Mouse (Mus musculus): ENCODE results near the gene Camta1.

Gene Camta1

GRCm38 (mm10) chr4:151901422-151901821, 39.7 kb upstream of the Camta1 start:
- Histone ChIP-seq H3K4me1 (replicated peaks; ENCODE audit: low read depth, low read length) (peaks cover 69% of the 10 kb centered on the region), H3K4me3 (replicated peaks; ENCODE audit: low read length) (no peak overlapping the region), H3K36me3 (ENCODE audit: insufficient read depth, low read length) (no peaks in the 10 kb centered on the region), H3K27me3 (ENCODE audit: insufficient read depth, low read length) (0 out of 2 replicates have a peak, but pooled peaks cover 2% of the 10 kb centered on the region), H3K9me3 (ENCODE audit: low read length) (0 out of 2 replicates have a peak, but pooled peaks cover 4% of the 10 kb centered on the region)
- TF ChIP-seq CTCF (conservative IDR thresholded peaks at IDR 0.05; ENCODE audit: low read length) (peak; percentile 82), NANOG (IDR thresholded peaks at IDR 0.05; ENCODE audit: borderline replicate concordance, low read length) (no peak)

DNA sequence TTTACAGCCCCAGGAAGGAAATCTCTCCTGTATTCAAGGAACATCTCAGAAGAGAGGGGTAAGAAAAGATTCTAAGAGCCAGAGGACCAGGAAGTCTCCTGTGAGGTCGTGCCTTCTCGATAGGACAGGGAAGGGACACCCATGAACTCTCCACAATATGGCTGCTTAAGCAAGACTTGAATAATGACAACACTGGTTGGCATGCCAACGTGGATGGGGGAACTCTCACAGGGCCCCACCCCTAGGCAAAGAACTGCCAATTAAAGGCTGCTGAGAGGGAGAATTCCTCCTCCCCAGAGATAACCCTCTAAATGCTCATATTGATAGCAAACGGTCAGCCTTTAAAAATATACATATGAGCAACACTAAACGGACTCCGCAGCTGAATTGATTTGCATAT, 39.1 kb upstream of the Camta1 start:
- H3K4me1 ChIP-seq (replicated peaks; ENCODE audit: low read depth, low read length), result peaks cover 68% of the 10 kb centered on the region
- H3K9me3 ChIP-seq (ENCODE audit: low read length), result 0 out of 2 replicates have a peak, but pooled peaks cover 4% of the 10 kb centered on the region
- TF ChIP-seq CTCF (conservative IDR thresholded peaks at IDR 0.05; ENCODE audit: low read length) (no peak), POU5F1 (IDR thresholded peaks at IDR 0.05; ENCODE audit: borderline replicate concordance, low read length) (no peak), NANOG (IDR thresholded peaks at IDR 0.05; ENCODE audit: borderline replicate concordance, low read length) (no peak)
- 0 out of 2 replicates have a peak, but pooled peaks cover 2% of the 10 kb centered on the region for H3K27me3 ChIP-seq (ENCODE audit: insufficient read depth, low read length)
- H3K36me3 ChIP-seq (ENCODE audit: insufficient read depth, low read length), result no peaks in the 10 kb centered on the region
- H3K4me3 ChIP-seq (replicated peaks; ENCODE audit: low read length), result no peak overlapping the region

- Histone ChIP-seq H3K4me3 (replicated peaks; ENCODE audit: low read length) (no peak overlapping the region), H3K36me3 (ENCODE audit: insufficient read depth, low read length) (no peaks in the 10 kb centered on the region), H3K4me1 (replicated peaks; ENCODE audit: low read depth, low read length) (peaks cover 60% of the 10 kb centered on the region), H3K9me3 (ENCODE audit: low read length) (0 out of 2 replicates have a peak, but pooled peaks cover 4% of the 10 kb centered on the region), H3K27me3 (ENCODE audit: insufficient read depth, low read length) (0 out of 2 replicates have a peak, but pooled peaks cover 2% of the 10 kb centered on the region)
- no peak for TF ChIP-seq NANOG (IDR thresholded peaks at IDR 0.05; ENCODE audit: borderline replicate concordance, low read length)
- TF ChIP-seq CTCF (conservative IDR thresholded peaks at IDR 0.05; ENCODE audit: low read length), result peak; percentile 63
Measured at GRCm38 (mm10) chr4:151899707-151900384, 38.2 kb upstream of the Camta1 start.

DNA sequence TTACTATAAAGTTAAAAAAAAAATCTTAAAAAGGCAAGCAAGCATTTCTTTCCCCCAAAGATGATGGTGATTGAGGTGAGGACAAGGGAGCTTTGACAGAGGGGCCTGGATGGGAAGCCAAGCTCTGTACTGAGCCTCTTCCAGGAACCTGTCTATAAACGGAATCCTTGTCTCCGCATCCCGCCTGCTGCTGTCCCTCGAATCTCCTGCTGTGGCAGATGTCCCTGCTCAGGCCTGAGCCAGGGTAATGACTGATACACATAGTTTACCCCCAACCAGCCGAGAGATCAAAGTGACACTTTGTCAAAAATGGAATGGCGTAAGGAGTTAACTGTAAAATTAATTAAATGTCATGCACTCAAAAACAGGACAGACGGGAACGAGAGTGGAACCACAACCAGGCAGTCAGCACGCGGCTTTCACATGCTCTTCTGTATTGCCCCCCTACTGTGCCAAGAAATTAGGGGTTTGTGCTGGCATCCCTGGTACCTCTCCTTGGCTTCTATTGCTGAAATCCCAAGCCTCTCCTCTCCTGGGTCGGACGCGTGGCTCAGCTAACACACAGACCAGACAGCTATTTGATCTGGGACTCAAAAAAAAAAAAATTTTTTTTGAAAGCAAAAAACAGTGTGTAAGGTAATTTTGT, 37.0 kb upstream of the Camta1 start:
- Histone ChIP-seq H3K4me1 (replicated peaks; ENCODE audit: low read depth, low read length) (peaks cover 54% of the 10 kb centered on the region), H3K36me3 (ENCODE audit: insufficient read depth, low read length) (no peaks in the 10 kb centered on the region), H3K9me3 (ENCODE audit: low read length) (0 out of 2 replicates have a peak, but pooled peaks cover 4% of the 10 kb centered on the region), H3K4me3 (replicated peaks; ENCODE audit: low read length) (no peak overlapping the region), H3K27me3 (ENCODE audit: insufficient read depth, low read length) (peaks cover 5% of the 10 kb centered on the region; the same call in 1 of the 2 replicates)
- TF ChIP-seq CTCF (conservative IDR thresholded peaks at IDR 0.05; ENCODE audit: low read length) (no peak), NANOG (IDR thresholded peaks at IDR 0.05; ENCODE audit: borderline replicate concordance, low read length) (no peak), POU5F1 (IDR thresholded peaks at IDR 0.05; ENCODE audit: borderline replicate concordance, low read length) (no peak)

GRCm38 (mm10) chr4:151897069-151897617, 35.5 kb upstream of the Camta1 start:
- TF ChIP-seq CTCF (conservative IDR thresholded peaks at IDR 0.05; ENCODE audit: low read length) (peak; percentile 32), POU5F1 (IDR thresholded peaks at IDR 0.05; ENCODE audit: borderline replicate concordance, low read length) (no peak), NANOG (IDR thresholded peaks at IDR 0.05; ENCODE audit: borderline replicate concordance, low read length) (no peak)
- Histone ChIP-seq H3K36me3 (ENCODE audit: insufficient read depth, low read length) (no peaks in the 10 kb centered on the region), H3K9me3 (ENCODE audit: low read length) (0 out of 2 replicates have a peak, but pooled peaks cover 4% of the 10 kb centered on the region), H3K4me3 (replicated peaks; ENCODE audit: low read length) (no peak overlapping the region), H3K27me3 (ENCODE audit: insufficient read depth, low read length) (peaks cover 3% of the 10 kb centered on the region; the same call in 1 of the 2 replicates), H3K4me1 (replicated peaks; ENCODE audit: low read depth, low read length) (peaks cover 45% of the 10 kb centered on the region)

GRCm38 (mm10) chr4:151895624-151896023, 33.9 kb upstream of the Camta1 start:
- H3K4me3 ChIP-seq (replicated peaks; ENCODE audit: low read length), result no peak overlapping the region
- H3K4me1 ChIP-seq (replicated peaks; ENCODE audit: low read depth, low read length), result peaks cover 35% of the 10 kb centered on the region
- 0 out of 2 replicates have a peak, but pooled peaks cover 4% of the 10 kb centered on the region for H3K9me3 ChIP-seq (ENCODE audit: low read length)
- TF ChIP-seq POU5F1 (IDR thresholded peaks at IDR 0.05; ENCODE audit: borderline replicate concordance, low read length), result no peak
- peak; percentile 60 for TF ChIP-seq CTCF (conservative IDR thresholded peaks at IDR 0.05; ENCODE audit: low read length)
- TF ChIP-seq NANOG (IDR thresholded peaks at IDR 0.05; ENCODE audit: borderline replicate concordance, low read length), result no peak
- H3K36me3 ChIP-seq (ENCODE audit: insufficient read depth, low read length), result no peaks in the 10 kb centered on the region
- peaks cover 3% of the 10 kb centered on the region; the same call in 1 of the 2 replicates for H3K27me3 ChIP-seq (ENCODE audit: insufficient read depth, low read length)

DNA sequence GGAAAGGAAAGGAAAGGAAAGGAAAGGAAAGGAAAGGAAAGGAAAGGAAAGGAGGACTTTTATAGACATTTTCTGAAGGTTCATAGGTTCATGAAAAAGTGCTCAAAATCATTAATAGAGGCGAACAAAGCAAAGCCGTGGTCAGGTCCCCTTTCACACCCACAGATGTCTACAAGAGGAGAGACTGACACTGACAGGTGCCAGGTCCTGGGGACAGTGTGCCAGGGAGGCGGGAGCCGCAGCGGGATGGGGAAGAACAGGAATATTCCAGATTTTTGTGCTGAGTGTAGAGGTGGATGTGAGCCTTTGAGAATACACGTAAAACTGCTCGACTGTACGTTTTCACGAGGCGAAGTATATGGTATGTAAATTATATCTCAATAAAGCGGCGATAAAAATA, 33.2 kb upstream of the Camta1 start:
- Histone ChIP-seq H3K9me3 (ENCODE audit: low read length) (0 out of 2 replicates have a peak, but pooled peaks cover 4% of the 10 kb centered on the region), H3K4me3 (replicated peaks; ENCODE audit: low read length) (no peak overlapping the region), H3K4me1 (replicated peaks; ENCODE audit: low read depth, low read length) (peaks cover 42% of the 10 kb centered on the region), H3K36me3 (ENCODE audit: insufficient read depth, low read length) (no peaks in the 10 kb centered on the region), H3K27me3 (ENCODE audit: insufficient read depth, low read length) (peaks cover 3% of the 10 kb centered on the region; the same call in 1 of the 2 replicates)
- TF ChIP-seq CTCF (conservative IDR thresholded peaks at IDR 0.05; ENCODE audit: low read length) (no peak), POU5F1 (IDR thresholded peaks at IDR 0.05; ENCODE audit: borderline replicate concordance, low read length) (no peak), NANOG (IDR thresholded peaks at IDR 0.05; ENCODE audit: borderline replicate concordance, low read length) (no peak)

DNA sequence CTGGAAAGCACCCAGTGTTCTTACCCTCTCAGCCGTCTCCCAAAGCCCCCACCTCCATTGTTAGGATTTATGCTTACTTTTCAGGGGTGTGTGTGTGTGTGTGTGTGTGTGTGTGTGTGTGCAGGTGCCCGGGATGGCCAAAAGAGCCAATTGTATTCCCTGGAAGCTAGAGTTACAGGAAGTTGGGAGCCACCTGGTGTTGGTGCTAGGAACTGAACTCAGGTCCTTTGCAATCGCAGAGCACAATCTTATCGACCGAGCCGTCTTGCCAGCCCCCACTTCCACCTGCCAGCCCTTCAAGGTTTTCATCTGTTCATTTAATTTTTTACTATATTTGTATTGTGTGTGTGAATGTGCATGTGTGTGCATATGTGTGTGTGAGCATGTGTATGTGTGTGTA, 31.6 kb upstream of the Camta1 start:
- H3K9me3 ChIP-seq (ENCODE audit: low read length), result no peaks in the 10 kb centered on the region
- TF ChIP-seq NANOG (IDR thresholded peaks at IDR 0.05; ENCODE audit: borderline replicate concordance, low read length) (no peak), CTCF (conservative IDR thresholded peaks at IDR 0.05; ENCODE audit: low read length) (peak; percentile 23; the same call in 1 of the 2 replicates), POU5F1 (IDR thresholded peaks at IDR 0.05; ENCODE audit: borderline replicate concordance, low read length) (no peak)
- no peak overlapping the region; the same call in 1 of the 2 replicates for H3K4me3 ChIP-seq (replicated peaks; ENCODE audit: low read length)
- H3K4me1 ChIP-seq (replicated peaks; ENCODE audit: low read depth, low read length), result peaks cover 39% of the 10 kb centered on the region
- peaks cover 3% of the 10 kb centered on the region; the same call in 1 of the 2 replicates for H3K27me3 ChIP-seq (ENCODE audit: insufficient read depth, low read length)
- no peaks in the 10 kb centered on the region for H3K36me3 ChIP-seq (ENCODE audit: insufficient read depth, low read length)
